Mouse (Mus musculus) heart, postnatal 0 days (tissue): Measurements from ENCODE around the gene Hunk.

Experiments
- CTCF ChIP-seq: IDR thresholded peaks from 2 replicates; pipeline ENCODE4 v1.5.1; 2016; ENCODE audit warnings: antibody characterized with exemption, control low read depth, low read depth
- EP300 ChIP-seq: IDR thresholded peaks from 2 replicates; pipeline ENCODE4 v1.6.1; 2016; ENCODE audit warnings: antibody characterized with exemption, low read depth

DNA sequence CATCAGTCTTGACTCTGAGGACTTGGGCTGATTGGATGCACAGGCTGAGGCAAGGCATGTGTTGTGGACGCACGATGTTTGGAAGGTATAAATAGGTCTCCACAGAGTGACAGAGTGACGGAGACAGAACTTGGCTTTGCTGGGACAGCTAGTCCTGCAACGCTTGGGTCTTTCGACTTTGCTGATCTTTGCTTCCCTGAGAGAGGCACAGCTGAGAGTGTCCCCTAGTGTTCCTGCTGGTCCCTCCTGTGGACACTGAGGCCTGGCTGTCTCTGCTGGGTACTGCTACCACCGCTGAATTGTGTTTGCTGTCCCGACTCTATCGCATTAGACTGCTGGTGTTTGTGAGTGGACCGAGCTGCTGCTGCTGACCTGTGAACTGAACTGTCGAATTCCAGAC, 156.6 kb downstream of the Hunk start:
- peak; percentile 16 for TF ChIP-seq CTCF
- no peak for TF ChIP-seq EP300
